Mouse (Mus musculus): ENCODE results near the gene Rsph10b.
A peak's percentile ranks its signal among the peaks of the same experiment; 100 is the strongest.

The Rsph10b gene

GRCm38 (mm10) chr5:143994632-143995365 is 62.0 kb downstream of the Rsph10b start:
- no peak for DNase-seq

GRCm38 (mm10) chr5:143999409-143999808 is 66.6 kb downstream of the Rsph10b start:
- DNase-seq = no peak

GRCm38 (mm10) chr5:144002461-144003192 is 69.8 kb downstream of the Rsph10b start:
- peak; percentile 58 to 65 for DNase-seq

- peak; percentile 41 to 46 for DNase-seq
These were observed 80.7 kb downstream of the Rsph10b start for GRCm38 (mm10) chr5:144013366-144014134.

- DNase-seq = peak; percentile 79 to 82
These were observed 81.9 kb downstream of the Rsph10b start, which contains the start of gene Ccz1 for GRCm38 (mm10) chr5:144014551-144015311. Gene Ccz1, minus strand, starts transcription at chr5:144014877.

- DNase-seq = no peak
These were observed 82.4 kb downstream of the Rsph10b start for GRCm38 (mm10) chr5:144015312-144015650.

GRCm38 (mm10) chr5:144015845-144016244 is 83.0 kb downstream of the Rsph10b start:
- DNase-seq = no peak

GRCm38 (mm10) chr5:144026620-144027263 is 93.9 kb downstream of the Rsph10b start, which contains the start of gene Ocm:
Gene Ocm, minus strand, starts transcription at chr5:144026670.
- DNase-seq = no peak

- no peak for DNase-seq
These were observed 99.7 kb downstream of the Rsph10b start for GRCm38 (mm10) chr5:144032491-144032890.

- no peak for DNase-seq
These were observed 101.7 kb downstream of the Rsph10b start for GRCm38 (mm10) chr5:144034567-144034966.

Measured in B cell, adult 2 months (primary cell).